Mouse (Mus musculus) thymus, adult 2 months (tissue): Measurements from ENCODE around the gene Apobec3.

Source experiments
- CTCF ChIP-seq: fragments of 200-500 bp; IDR thresholded peaks from 2 replicates; pipeline ENCODE4 v1.5.1; 2012; ENCODE audit warnings: mild to moderate bottlenecking, control low read depth, low read length, moderate library complexity, borderline replicate concordance; ENCODE audit not compliant: control insufficient read depth, poor library complexity, insufficient read depth; ENCODE audit errors: extremely low read depth
- POLR2A ChIP-seq: fragments of 200-500 bp; IDR thresholded peaks from 2 replicates; pipeline ENCODE4 v1.6.1; 2012; ENCODE audit warnings: mild to moderate bottlenecking, low read length, control low read depth, moderate library complexity; ENCODE audit not compliant: control insufficient read depth, poor library complexity, insufficient read depth; ENCODE audit errors: extremely low read depth

DNA sequence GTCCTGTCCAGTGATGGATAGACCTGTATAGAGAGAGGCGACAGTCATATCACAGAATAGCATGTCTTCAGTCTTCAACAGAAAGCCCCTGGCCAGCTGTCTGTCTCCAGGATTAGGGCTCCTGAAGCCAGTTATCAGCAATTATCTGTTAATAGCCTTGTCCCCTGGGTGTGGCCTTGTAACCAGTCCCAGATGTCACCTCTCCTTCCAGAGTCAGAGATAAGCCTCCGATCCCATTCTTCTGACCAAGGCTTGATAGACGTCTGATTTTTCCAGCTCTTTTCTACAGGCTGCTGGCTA, 2.3 kb downstream of the Apobec3 start:
- no peak for TF ChIP-seq POLR2A
- no peak for TF ChIP-seq CTCF
